In the genomic region with DNA sequence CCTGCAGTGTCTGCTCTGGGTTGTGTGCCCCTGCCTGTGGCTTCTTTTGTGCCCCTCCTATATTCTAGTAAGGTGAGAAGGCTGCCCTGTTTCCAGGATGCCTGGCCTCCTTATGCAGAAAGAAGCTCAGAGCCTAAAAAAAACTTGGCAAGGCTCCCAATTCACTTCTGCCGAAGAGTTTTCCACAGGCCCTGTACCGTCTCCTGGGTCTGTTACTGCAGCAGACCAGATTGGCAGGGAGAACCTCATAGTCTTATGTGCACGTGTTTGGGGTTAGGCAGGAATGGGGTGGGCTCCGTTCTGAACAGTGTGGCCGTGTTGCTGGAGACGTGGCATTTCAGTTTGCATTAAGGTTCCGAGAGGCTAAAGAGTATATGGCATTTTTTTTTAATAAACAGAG, we compare ENCODE assay signal across 22 mouse cellular contexts. TPM values are rescaled to one million over a fixed set of nuclear protein-coding genes. Genes with fewer than 3 reads are reported as not detected.
DNase-seq lines count a peak whose midpoint lies in the region; ATAC-seq and TF ChIP-seq lines count a peak whose summit lies in the region.
"Had no signal": no experiment of that assay in that cellular context is flagged by ENCODE, and none has a peak within 500 bp of the region (broad histone marks: within the 10 kb centered on the region; RNA-seq: fewer than 3 reads in every experiment).

No protein-coding gene starts in this region.

- H3K36me3 ChIP-seq in lung, embryonic 14.5 days (ENCODE audit: insufficient read depth), result no peaks in the 10 kb centered on the region
- no peaks in the 10 kb centered on the region for H3K36me3 ChIP-seq in limb, embryonic 15.5 days

- H3K27ac ChIP-seq in lung, embryonic 14.5 days (ENCODE audit: low read depth), result no peak overlapping the region
- H3K27ac ChIP-seq in limb, embryonic 15.5 days, result peak overlapping the region; percentile 68
- H3K27ac ChIP-seq: liver, embryonic 14.5 days; stomach, postnatal 0 days had no signal

- H3K4me3 ChIP-seq in lung, embryonic 14.5 days (ENCODE audit: low read depth, low read length), result no peak overlapping the region
- no peak overlapping the region for H3K4me3 ChIP-seq in limb, embryonic 15.5 days

- no peak for TF ChIP-seq POLR2A in brain, embryonic 14.5 days (IDR thresholded peaks at IDR 0.05; ENCODE audit: borderline replicate concordance, extremely low read depth, insufficient read depth, insufficient read length, poor library complexity, severe bottlenecking)

- TF ChIP-seq CTCF in lung, embryonic 14.5 days (IDR thresholded peaks at IDR 0.05; ENCODE audit: low read depth), result no peak
- TF ChIP-seq CTCF in brain, embryonic 14.5 days (IDR thresholded peaks at IDR 0.05; ENCODE audit: borderline replicate concordance, extremely low read depth, insufficient read depth, insufficient read length), result no peak

- DNase-seq in gastrocnemius, adult 18-20 months (ENCODE audit: low spot score), result peak; percentile 55
- DNase-seq in gastrocnemius, postnatal 14 days, result no peak
- peak; percentile 72 for DNase-seq in lung, embryonic 14.5 days
- no peak for DNase-seq in lung, adult 18-20 months
- peak; percentile 67 for DNase-seq in brain, embryonic 14.5 days (ENCODE audit: low read depth)
- DNase-seq in thymus, postnatal 14 days, result no peak
- no peak for DNase-seq in liver
- DNase-seq: adrenal gland, adult 2 months; cerebellum, adult 9-10 months; kidney, adult 8-10 months; kidney, postnatal 25 days; lung, postnatal 10 days; right cerebral cortex, postnatal 4 days; thymus, postnatal 25 days had no signal

- WGBS in lung, embryonic 14.5 days, result 46% methylated on average over 7 of the region's 7 CpGs
- WGBS in limb, embryonic 15.5 days, result 11% methylated on average over 7 of the region's 7 CpGs

- no peaks in the 10 kb centered on the region for H3K9me3 ChIP-seq in lung, embryonic 14.5 days (ENCODE audit: low read depth, low read length)
- H3K9me3 ChIP-seq in limb, embryonic 15.5 days, result no peaks in the 10 kb centered on the region

- no peak overlapping the region for H3K9ac ChIP-seq in lung, embryonic 14.5 days
- H3K9ac ChIP-seq in limb, embryonic 15.5 days, result no peak overlapping the region
- H3K9ac ChIP-seq: liver, embryonic 14.5 days had no signal

- H3K27me3 ChIP-seq in lung, embryonic 14.5 days (ENCODE audit: insufficient read depth, low read length), result no peaks in the 10 kb centered on the region
- no peaks in the 10 kb centered on the region for H3K27me3 ChIP-seq in limb, embryonic 15.5 days

- no peaks in the 10 kb centered on the region for H3K4me1 ChIP-seq in lung, embryonic 14.5 days (ENCODE audit: insufficient read depth)
- peaks cover 26% of the 10 kb centered on the region for H3K4me1 ChIP-seq in limb, embryonic 15.5 days

- no peak for ATAC-seq in lung, embryonic 14.5 days (ENCODE audit: insufficient read depth)
- peak; percentile 69; the same call in 1 of the 2 replicates for ATAC-seq in limb, embryonic 15.5 days (ENCODE audit: insufficient number of reproducible peaks, low FRiP score, low TSS enrichment, low read depth)
- ATAC-seq: midbrain, embryonic 16.5 days had no signal

- intact Hi-C loops in gastrocnemius, postnatal 14 days (cut with DNase I; ENCODE audit: low total_unique reads), result no loop called here

- no peak overlapping the region for H3K4me2 ChIP-seq in lung, embryonic 14.5 days
- H3K4me2 ChIP-seq in limb, embryonic 15.5 days, result no peak overlapping the region

RNA-seq across cellular contexts. Expression of gene Iqca, which starts 23.0 kb away (rescaled TPM):
- not detected for total RNA-seq in gastrocnemius, adult 18-20 months (2021)
- under 1 TPM in 1 of 2 experiments, not detected in 1; 0.16 TPM for total RNA-seq in gastrocnemius, postnatal 14 days (2021)
- polyA plus RNA-seq in lung, embryonic 14.5 days (2014; fragmentation: Nextera tagmentation; extraction: Ambion mirVana), result 0.11 and 0.14 TPM in 2 replicates
- 0.39 and 0.52 TPM in 2 replicates for polyA plus RNA-seq in brain, embryonic 14.5 days (2012; rRNA removed)
- 0.19 TPM in 1 of 2 replicates, not detected in the other for polyA plus RNA-seq in limb, embryonic 15.5 days (2015; fragmentation: Nextera tagmentation; extraction: Ambion mirVana)
- total RNA-seq: adrenal gland, adult 2 months; gastrocnemius, postnatal 4 days; heart, postnatal 25 days; megakaryocyte, adult 5-6 weeks; neutrophil, adult 5-6 weeks had no signal
- polyA plus RNA-seq: adrenal gland, adult 2 months; stomach, postnatal 0 days had no signal

RNA-seq across cellular contexts. Expression of gene Ackr3, which starts 27.6 kb away (rescaled TPM):
- total RNA-seq in gastrocnemius, adult 18-20 months (2021), result 10 to 100 TPM in 1 of 2 experiments, 1 to 10 TPM in 1; 9.0 to 12.1 TPM
- total RNA-seq in gastrocnemius, postnatal 14 days (2021), result 10 to 100 TPM; 14.1 to 16.2 TPM
- 22.6 and 24.3 TPM in 2 replicates for polyA plus RNA-seq in lung, embryonic 14.5 days (2014; fragmentation: Nextera tagmentation; extraction: Ambion mirVana)
- 37.6 and 76.2 TPM in 2 replicates for polyA plus RNA-seq in brain, embryonic 14.5 days (2012; rRNA removed)
- polyA plus RNA-seq in limb, embryonic 15.5 days (2015; fragmentation: Nextera tagmentation; extraction: Ambion mirVana), result 34.6 and 38.1 TPM in 2 replicates
- total RNA-seq: megakaryocyte, adult 5-6 weeks; neutrophil, adult 5-6 weeks had no signal

Comparison
In these comparisons a context has a peak if more than half of its experiments do, and no peak if none do; other contexts are left out.
1. DNase-seq: peak in gastrocnemius, adult 18-20 months (single experiment), lung, embryonic 14.5 days (single experiment) and brain, embryonic 14.5 days (single experiment); none in gastrocnemius, postnatal 14 days (single experiment), lung, adult 18-20 months (0 of 2), thymus, postnatal 14 days (single experiment) and liver (single experiment).